Mouse (Mus musculus) hindbrain, embryonic 11.5 days (tissue): ENCODE results near the gene Tspan5. TPM values are rescaled to one million over a fixed set of nuclear protein-coding genes. Genes with fewer than 3 reads are reported as not detected.

Source experiments
- ATAC-seq: fragments of 200-750 bp; cut with Nextera tagmentation; 2 replicates; pipeline ENCODE4 v1.8.0; 2017; ENCODE audit warnings: mild to moderate bottlenecking, moderate TSS enrichment, moderate library complexity; ENCODE audit not compliant: low FRiP score
- DNase-seq: peaks from one replicate; pipeline ENCODE4 v3.0.0-alpha.2; 2015; ENCODE audit warnings: low spot score
- H3K27ac ChIP-seq: fragments of 300-500 bp; sonication (generic); 2 replicates; pipeline ENCODE4 v1.5.1; 2014; ENCODE audit warnings: mild to moderate bottlenecking, low read depth, low read length
- H3K27me3 ChIP-seq: fragments of 300-500 bp; sonication (generic); 2 replicates; pipeline ENCODE4 v1.6.1; 2014; ENCODE audit warnings: mild to moderate bottlenecking, low read length, moderate library complexity, mixed read lengths; ENCODE audit not compliant: control insufficient read depth, insufficient read depth
- H3K36me3 ChIP-seq: fragments of 300-500 bp; sonication (generic); 2 replicates; pipeline ENCODE4 v1.6.1; 2014; ENCODE audit warnings: mild to moderate bottlenecking, low read length, moderate library complexity, mixed read lengths; ENCODE audit not compliant: control insufficient read depth, insufficient read depth
- H3K4me1 ChIP-seq: fragments of 300-500 bp; sonication (generic); replicated peaks from 2 replicates; pipeline ENCODE4 v1.6.1; 2014; ENCODE audit warnings: low read length, mixed read lengths; ENCODE audit not compliant: control insufficient read depth, insufficient read depth
- H3K4me2 ChIP-seq: fragments of 300-500 bp; sonication (generic); replicated peaks from 2 replicates; pipeline ENCODE4 v1.6.1; 2014; ENCODE audit warnings: mild to moderate bottlenecking, low read depth, low read length
- H3K4me3 ChIP-seq: fragments of 300-500 bp; sonication (generic); 2 replicates; pipeline ENCODE4 v1.5.1; 2014; ENCODE audit warnings: low read depth, low read length
- H3K9ac ChIP-seq: fragments of 300-500 bp; sonication (generic); 2 replicates; pipeline ENCODE4 v1.6.1; 2014; ENCODE audit warnings: low read depth, low read length
- H3K9me3 ChIP-seq: fragments of 300-500 bp; sonication (generic); 2 replicates; pipeline ENCODE4 v1.6.1; 2016; ENCODE audit warnings: low read length; ENCODE audit not compliant: control insufficient read depth
- WGBS: fragments of 180-500 bp; shearing (Covaris S2); extraction: QIAGEN DNeasy Blood & Tissue Kit; methylation state at CpG from one replicate; pipeline ENCODE4 v1.1.7; 2014; 5-methylcytosine and 5-hydroxymethylcytosine counted together
- polyA plus RNA-seq: library from polyadenylated mRNA; unstranded; fragments of >200 nt; fragmentation: Nextera tagmentation; extraction: Ambion mirVana; gene quantifications from 2 replicates; pipeline ENCODE4 v1.2.1, GENCODE M21; 2014

Tspan5 gene
- polyA plus RNA-seq, 1 experiment from 2014 or later: 51.0 TPM

- Histone ChIP-seq H3K36me3 (no peaks in the 10 kb centered on the region), H3K9me3 (no peaks in the 10 kb centered on the region), H3K4me1 (no peaks in the 10 kb centered on the region), H3K9ac (no peak overlapping the region), H3K27me3 (no peaks in the 10 kb centered on the region), H3K27ac (no peak overlapping the region; the same call in 1 of the 2 replicates), H3K4me2 (no peak overlapping the region), H3K4me3 (no peak overlapping the region)
- DNase-seq (no peak), ATAC-seq (no peak)
- WGBS: 96% methylated on average over 7 of the region's 7 CpGs
Observed at GRCm38 (mm10) chr3:138875282-138875681, 133.3 kb downstream of the Tspan5 start.

GRCm38 (mm10) chr3:138875936-138876335, 133.9 kb downstream of the Tspan5 start:
- DNase-seq: no peak
- H3K9ac ChIP-seq: no peak overlapping the region
- no peak overlapping the region for H3K27ac ChIP-seq
- H3K27me3 ChIP-seq: no peaks in the 10 kb centered on the region
- no peak overlapping the region for H3K4me3 ChIP-seq
- no peaks in the 10 kb centered on the region for H3K36me3 ChIP-seq
- no peaks in the 10 kb centered on the region for H3K9me3 ChIP-seq
- WGBS: 93% methylated on average over 6 of the region's 6 CpGs
- no peaks in the 10 kb centered on the region for H3K4me1 ChIP-seq
- no peak overlapping the region for H3K4me2 ChIP-seq
- ATAC-seq: no peak

GRCm38 (mm10) chr3:138876418-138876817, 134.4 kb downstream of the Tspan5 start:
- H3K27me3 ChIP-seq: no peaks in the 10 kb centered on the region
- no peaks in the 10 kb centered on the region for H3K4me1 ChIP-seq
- H3K4me3 ChIP-seq: no peak overlapping the region
- no peaks in the 10 kb centered on the region for H3K9me3 ChIP-seq
- H3K9ac ChIP-seq: no peak overlapping the region
- H3K4me2 ChIP-seq: no peak overlapping the region
- H3K36me3 ChIP-seq: no peaks in the 10 kb centered on the region
- WGBS: 85% methylated on average over 10 of the region's 10 CpGs
- H3K27ac ChIP-seq: no peak overlapping the region
- no peak for ATAC-seq
- DNase-seq: no peak

GRCm38 (mm10) chr3:138876931-138877361, 135.0 kb downstream of the Tspan5 start:
- ATAC-seq (no peak), DNase-seq (no peak)
- Histone ChIP-seq H3K4me1 (no peaks in the 10 kb centered on the region), H3K36me3 (no peaks in the 10 kb centered on the region), H3K9ac (no peak overlapping the region), H3K9me3 (no peaks in the 10 kb centered on the region), H3K27me3 (no peaks in the 10 kb centered on the region), H3K4me2 (no peak overlapping the region), H3K27ac (no peak overlapping the region), H3K4me3 (no peak overlapping the region)
- 89% methylated on average over 14 of the region's 14 CpGs for WGBS

- no peak overlapping the region for H3K9ac ChIP-seq
- no peak overlapping the region for H3K27ac ChIP-seq
- 83% methylated on average over 4 of the region's 4 CpGs for WGBS
- H3K4me2 ChIP-seq: no peak overlapping the region
- H3K27me3 ChIP-seq: no peaks in the 10 kb centered on the region
- H3K4me3 ChIP-seq: no peak overlapping the region
- no peaks in the 10 kb centered on the region for H3K4me1 ChIP-seq
- DNase-seq (no peak), ATAC-seq (no peak)
- H3K36me3 ChIP-seq: no peaks in the 10 kb centered on the region
- H3K9me3 ChIP-seq: no peaks in the 10 kb centered on the region
Observed at GRCm38 (mm10) chr3:138877741-138878140, 135.7 kb downstream of the Tspan5 start.

GRCm38 (mm10) chr3:138880999-138881724, 139.2 kb downstream of the Tspan5 start:
- peak; percentile 53; the same call in 1 of the 2 replicates for ATAC-seq
- WGBS: 90% methylated on average over 11 of the region's 11 CpGs

GRCm38 (mm10) chr3:138881725-138882347, 139.8 kb downstream of the Tspan5 start:
- Histone ChIP-seq H3K36me3 (no peaks in the 10 kb centered on the region), H3K27me3 (no peaks in the 10 kb centered on the region), H3K4me1 (no peaks in the 10 kb centered on the region), H3K9ac (no peak overlapping the region), H3K4me3 (no peak overlapping the region), H3K9me3 (no peaks in the 10 kb centered on the region), H3K4me2 (no peak overlapping the region), H3K27ac (no peak overlapping the region)
- ATAC-seq (peak; percentile 30; the same call in 1 of the 2 replicates), DNase-seq (no peak)
- WGBS: 84% methylated on average over 6 of the region's 6 CpGs

More at GRCm38 (mm10) chr3:138880999-138881724, 139.2 kb downstream of the Tspan5 start:
- no peak for DNase-seq
- no peaks in the 10 kb centered on the region for H3K4me1 ChIP-seq
- no peaks in the 10 kb centered on the region for H3K36me3 ChIP-seq
- no peaks in the 10 kb centered on the region for H3K27me3 ChIP-seq
- H3K4me2 ChIP-seq: no peak overlapping the region
- H3K9me3 ChIP-seq: no peaks in the 10 kb centered on the region
- H3K27ac ChIP-seq: no peak overlapping the region
- H3K9ac ChIP-seq: no peak overlapping the region
- no peak overlapping the region for H3K4me3 ChIP-seq

- no peak overlapping the region for H3K4me3 ChIP-seq
- 89% methylated on average over 5 of the region's 5 CpGs for WGBS
- H3K27ac ChIP-seq: no peak overlapping the region
- H3K4me1 ChIP-seq: no peaks in the 10 kb centered on the region
- H3K9me3 ChIP-seq: no peaks in the 10 kb centered on the region
- no peak overlapping the region for H3K4me2 ChIP-seq
- H3K27me3 ChIP-seq: no peaks in the 10 kb centered on the region
- no peak for DNase-seq
- no peak for ATAC-seq
- H3K36me3 ChIP-seq: no peaks in the 10 kb centered on the region
- H3K9ac ChIP-seq: no peak overlapping the region
Observed at GRCm38 (mm10) chr3:138886121-138886520, 144.1 kb downstream of the Tspan5 start.

- DNase-seq: no peak
Observed at GRCm38 (mm10) chr3:138889214-138889613, 147.2 kb downstream of the Tspan5 start.

More at GRCm38 (mm10) chr3:138889214-138889613, 147.2 kb downstream of the Tspan5 start:
- no peak overlapping the region for H3K27ac ChIP-seq
- no peak overlapping the region for H3K4me2 ChIP-seq
- no peak overlapping the region for H3K9ac ChIP-seq
- H3K9me3 ChIP-seq: no peaks in the 10 kb centered on the region
- no peaks in the 10 kb centered on the region for H3K36me3 ChIP-seq
- no peaks in the 10 kb centered on the region for H3K27me3 ChIP-seq
- no peak overlapping the region for H3K4me3 ChIP-seq
- WGBS: 66% methylated on average over 4 of the region's 4 CpGs
- no peaks in the 10 kb centered on the region for H3K4me1 ChIP-seq
- no peak for ATAC-seq
